Mouse (Mus musculus) kidney, adult 2 months (tissue): Measurements from ENCODE around the gene Fnip2. TPM values are rescaled to one million over a fixed set of nuclear protein-coding genes. Genes with fewer than 3 reads are reported as not detected.
A peak's percentile ranks its signal among the peaks of the same experiment; 100 is the strongest.

Experiments used
- DNase-seq: peaks from one replicate; pipeline ENCODE4 v3.0.0; 2021
- H3K27ac ChIP-seq: fragments of 200-500 bp; 2 replicates; pipeline ENCODE4 v1.5.1; 2012; ENCODE audit warnings: low read depth, low read length, control low read depth, inconsistent platforms; ENCODE audit not compliant: insufficient read depth
- H3K27me3 ChIP-seq: fragments of 200-500 bp; replicated peaks from 2 replicates; pipeline ENCODE4 v1.6.1; 2012; ENCODE audit warnings: mild to moderate bottlenecking, moderate library complexity, low read length, inconsistent platforms; ENCODE audit not compliant: control insufficient read depth, insufficient read depth
- H3K36me3 ChIP-seq: fragments of 200-500 bp; 2 replicates; pipeline ENCODE4 v1.6.1; 2012; ENCODE audit warnings: mild to moderate bottlenecking, moderate library complexity, low read length, inconsistent platforms; ENCODE audit not compliant: control insufficient read depth, insufficient read depth
- H3K4me1 ChIP-seq: fragments of 200-500 bp; 2 replicates; pipeline ENCODE4 v1.6.1; 2011; ENCODE audit warnings: low read length; ENCODE audit not compliant: control insufficient read depth, insufficient read depth
- H3K4me3 ChIP-seq: fragments of 200-500 bp; 2 replicates; pipeline ENCODE4 v1.5.1; 2011; ENCODE audit warnings: mild to moderate bottlenecking, low read depth, low read length, control low read depth; ENCODE audit not compliant: insufficient read depth
- CTCF ChIP-seq: fragments of 200-500 bp; conservative IDR thresholded peaks from 2 replicates; pipeline ENCODE4 v1.5.1; 2011; ENCODE audit warnings: low read depth, mild to moderate bottlenecking, control low read depth, low read length, moderate library complexity, mixed read lengths; ENCODE audit not compliant: insufficient read depth, insufficient read length
- POLR2A ChIP-seq: fragments of 200-500 bp; IDR thresholded peaks from one replicate; pipeline ENCODE4 v1.6.1; 2011; ENCODE audit warnings: low read depth, low read length, control low read depth
- WGBS: fragments of 180-500 bp; shearing (Covaris S2); methylation state at CpG from one replicate; pipeline ENCODE4 v1.1.7; 2018; 5-methylcytosine and 5-hydroxymethylcytosine counted together
- polyA plus RNA-seq: library from polyadenylated mRNA; depleted of rRNA; stranded (reverse); fragments of >200 nt; gene quantifications from 2 replicates; pipeline ENCODE4 v1.2.3, GENCODE M21; 2012

Gene Fnip2
- polyA plus RNA-seq, 1 experiment, result 18.9 TPM

GRCm38 (mm10) chr3:79494028-79494427, 73.6 kb downstream of the Fnip2 start:
- no peaks in the 10 kb centered on the region for H3K27me3 ChIP-seq
- TF ChIP-seq POLR2A, result no peak
- TF ChIP-seq CTCF, result no peak
- H3K27ac ChIP-seq, result no peak overlapping the region
- peaks cover 3% of the 10 kb centered on the region for H3K36me3 ChIP-seq
- 75% methylated on average over 8 of the region's 8 CpGs for WGBS
- H3K4me3 ChIP-seq, result no peak overlapping the region
- DNase-seq, result no peak
- no peaks in the 10 kb centered on the region for H3K4me1 ChIP-seq

DNA sequence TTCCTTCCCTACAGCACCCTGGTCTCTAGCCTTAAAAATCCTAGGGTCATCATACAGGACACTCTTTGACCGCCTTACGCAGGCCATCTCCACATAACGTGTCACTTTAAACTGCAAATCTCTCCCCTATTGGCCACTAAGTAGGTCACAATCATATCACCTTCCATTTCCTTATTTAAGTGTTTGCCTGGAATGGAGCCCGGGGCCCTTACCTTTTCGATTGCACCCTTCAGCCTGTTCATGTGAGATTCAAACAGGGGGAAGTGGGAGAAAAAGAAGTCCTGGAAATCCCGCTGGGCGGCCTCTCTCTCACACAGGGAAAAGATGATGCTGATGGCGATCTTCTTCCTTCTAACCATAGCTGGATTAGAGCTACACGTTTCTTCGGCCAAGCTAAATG, 74.5 kb downstream of the Fnip2 start:
- no peak for DNase-seq
- H3K27me3 ChIP-seq, result no peaks in the 10 kb centered on the region
- peaks cover 3% of the 10 kb centered on the region for H3K36me3 ChIP-seq
- TF ChIP-seq CTCF (no peak), POLR2A (no peak)
- no peak overlapping the region for H3K4me3 ChIP-seq
- no peaks in the 10 kb centered on the region for H3K4me1 ChIP-seq
- no peak overlapping the region for H3K27ac ChIP-seq
- 96% methylated on average over 10 of the region's 10 CpGs for WGBS

- Histone ChIP-seq H3K4me1 (no peaks in the 10 kb centered on the region), H3K4me3 (no peak overlapping the region), H3K36me3 (peaks cover 6% of the 10 kb centered on the region), H3K27ac (no peak overlapping the region), H3K27me3 (no peaks in the 10 kb centered on the region)
- TF ChIP-seq POLR2A (no peak), CTCF (no peak)
- 82% methylated on average over 3 of the region's 3 CpGs for WGBS
- no peak for DNase-seq
These were observed 76.0 kb downstream of the Fnip2 start for GRCm38 (mm10) chr3:79491614-79492013.

DNA sequence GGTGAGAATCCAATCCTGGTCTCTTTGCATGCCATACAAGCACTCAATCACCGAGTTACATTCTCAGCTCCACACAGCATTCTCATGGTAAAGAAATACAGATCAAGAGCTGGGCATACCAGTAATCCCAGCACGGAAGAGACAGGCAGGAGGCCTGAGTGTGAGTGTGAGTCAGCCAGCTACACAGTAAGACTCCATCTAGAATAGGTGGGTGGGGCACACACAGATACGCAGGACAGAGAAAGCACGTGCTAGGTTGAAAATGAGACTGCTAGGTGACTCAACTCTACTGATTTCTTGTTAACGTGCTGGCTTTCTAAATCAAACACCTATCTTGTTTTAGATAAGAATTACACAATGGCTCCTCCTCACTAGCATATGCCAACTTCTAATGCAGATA, 77.5 kb downstream of the Fnip2 start:
- 93% methylated on average over 5 of the region's 5 CpGs for WGBS
- Histone ChIP-seq H3K27me3 (no peaks in the 10 kb centered on the region), H3K4me1 (no peaks in the 10 kb centered on the region), H3K4me3 (no peak overlapping the region), H3K27ac (no peak overlapping the region), H3K36me3 (peaks cover 7% of the 10 kb centered on the region)
- TF ChIP-seq CTCF (no peak), POLR2A (no peak)
- DNase-seq, result no peak

DNA sequence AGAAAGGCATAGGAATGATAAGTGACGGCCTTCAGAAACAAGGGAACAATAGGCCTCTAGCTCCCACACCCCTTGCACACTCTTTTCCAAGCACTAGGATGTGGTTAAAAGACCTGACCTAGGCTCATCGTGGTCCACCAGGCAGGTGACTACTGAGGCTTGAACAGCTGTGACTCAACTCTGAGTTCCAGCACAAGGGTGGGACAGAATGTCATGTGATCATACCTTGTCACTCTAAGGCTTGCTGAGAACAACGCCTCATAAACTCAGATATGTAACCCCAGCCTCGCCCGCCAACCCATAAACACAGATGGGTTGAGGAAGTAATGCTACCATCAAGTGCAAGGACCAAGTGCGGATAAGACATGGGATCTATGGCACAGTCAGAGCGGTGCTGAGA, 79.6 kb downstream of the Fnip2 start:
- DNase-seq, result no peak
- Histone ChIP-seq H3K4me3 (no peak overlapping the region), H3K27me3 (no peaks in the 10 kb centered on the region), H3K4me1 (no peaks in the 10 kb centered on the region), H3K27ac (no peak overlapping the region), H3K36me3 (peaks cover 7% of the 10 kb centered on the region)
- no peak for TF ChIP-seq CTCF
- TF ChIP-seq POLR2A, result no peak
- 86% methylated on average over 7 of the region's 7 CpGs for WGBS

DNA sequence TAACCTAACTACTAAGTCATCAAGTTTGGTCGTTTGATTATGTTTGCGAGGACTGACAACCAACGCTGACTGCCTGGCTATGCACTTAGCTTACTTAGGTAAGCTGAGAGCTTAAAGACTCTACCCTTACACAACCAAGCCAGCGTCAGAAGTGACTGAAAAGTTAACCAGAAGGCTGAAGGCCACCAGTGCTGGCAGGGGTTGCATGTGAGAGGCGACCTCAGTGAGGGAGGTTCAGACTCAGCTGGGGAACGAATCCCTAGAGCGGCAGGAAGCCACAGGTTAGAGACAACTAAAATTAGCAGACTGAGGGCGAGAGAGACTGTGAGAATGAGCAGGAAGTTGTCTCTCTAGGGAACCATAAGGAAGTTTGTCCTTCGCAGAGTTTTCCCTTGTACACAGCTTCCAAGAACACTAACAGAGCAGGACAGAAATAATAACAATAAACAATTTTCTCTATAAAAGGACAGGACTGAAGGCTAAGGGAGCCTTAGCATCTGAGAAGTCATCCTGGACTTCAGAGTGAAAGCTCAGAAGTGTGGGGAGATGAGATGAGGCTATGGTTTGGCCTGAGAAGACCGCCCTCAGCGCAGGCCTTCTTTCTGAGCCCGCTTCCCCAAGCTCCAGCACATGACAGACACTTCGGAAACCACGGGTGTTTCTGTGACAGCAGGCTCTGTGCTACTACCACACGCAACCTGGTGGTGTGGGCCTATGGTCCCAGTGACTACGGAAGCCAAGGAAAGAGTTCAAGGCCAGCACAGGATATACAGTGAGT, 83.1 kb downstream of the Fnip2 start:
- 69% methylated on average over 16 of the region's 16 CpGs for WGBS
- H3K27me3 ChIP-seq, result no peaks in the 10 kb centered on the region
- TF ChIP-seq POLR2A, result no peak
- H3K4me1 ChIP-seq, result no peaks in the 10 kb centered on the region
- DNase-seq, result peak; percentile 56
- peaks cover 6% of the 10 kb centered on the region for H3K36me3 ChIP-seq
- no peak overlapping the region for H3K4me3 ChIP-seq
- peak overlapping the region; percentile 51 for H3K27ac ChIP-seq

DNA sequence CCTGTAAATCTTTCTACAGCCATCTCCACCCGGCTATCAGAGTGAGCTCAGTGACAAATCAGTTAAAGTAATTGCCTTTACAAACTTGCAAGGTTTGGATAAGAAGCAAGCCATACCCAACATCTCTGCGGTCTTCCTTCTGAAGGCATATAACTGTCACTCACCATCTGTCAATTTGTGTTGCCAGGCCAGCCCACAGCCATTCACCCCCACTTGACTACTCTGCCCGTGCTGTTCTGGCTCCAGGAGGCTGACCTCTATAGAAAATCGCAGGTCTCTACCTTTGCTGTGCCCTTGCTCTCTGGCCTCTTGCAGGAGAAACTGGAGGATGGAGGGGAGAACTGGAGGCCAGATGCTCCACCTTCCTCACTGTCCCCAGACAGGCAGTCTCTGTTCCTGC, 88.7 kb downstream of the Fnip2 start:
- no peak overlapping the region for H3K27ac ChIP-seq
- no peaks in the 10 kb centered on the region for H3K27me3 ChIP-seq
- H3K4me1 ChIP-seq, result no peaks in the 10 kb centered on the region
- TF ChIP-seq CTCF, result no peak
- TF ChIP-seq POLR2A, result no peak
- H3K36me3 ChIP-seq, result peaks cover 5% of the 10 kb centered on the region
- H3K4me3 ChIP-seq, result no peak overlapping the region
- DNase-seq, result no peak
- WGBS, result 73% methylated on average over 4 of the region's 4 CpGs
